Mouse (Mus musculus): ENCODE data around the gene Nrxn1.
"Not testable (repeated sequence)": the region's sequence is repeated elsewhere in the genome, so short reads cannot be mapped to it uniquely, and the experiment has no call there.

Gene Nrxn1

DNA sequence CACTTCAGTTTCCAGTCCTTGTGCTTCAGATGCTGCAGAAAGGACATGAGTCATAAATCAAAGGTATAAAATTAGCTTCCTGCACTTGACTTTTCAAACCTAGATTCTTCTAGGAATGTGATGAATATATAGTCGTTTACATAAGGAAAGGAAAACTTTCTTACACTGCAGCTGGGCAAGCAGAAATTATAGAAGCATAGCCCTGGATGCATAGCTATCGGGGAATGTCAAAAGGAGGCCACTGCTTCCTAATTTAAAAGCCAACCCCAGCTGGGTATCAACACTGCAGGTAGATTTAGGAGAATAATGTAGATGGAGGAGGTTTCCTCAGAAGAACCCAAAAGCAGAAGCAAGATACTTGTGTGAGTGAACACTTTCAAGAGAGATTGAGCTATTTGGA lies 523.0 kb downstream of the Nrxn1 start:
- DNase-seq = no peak

DNA sequence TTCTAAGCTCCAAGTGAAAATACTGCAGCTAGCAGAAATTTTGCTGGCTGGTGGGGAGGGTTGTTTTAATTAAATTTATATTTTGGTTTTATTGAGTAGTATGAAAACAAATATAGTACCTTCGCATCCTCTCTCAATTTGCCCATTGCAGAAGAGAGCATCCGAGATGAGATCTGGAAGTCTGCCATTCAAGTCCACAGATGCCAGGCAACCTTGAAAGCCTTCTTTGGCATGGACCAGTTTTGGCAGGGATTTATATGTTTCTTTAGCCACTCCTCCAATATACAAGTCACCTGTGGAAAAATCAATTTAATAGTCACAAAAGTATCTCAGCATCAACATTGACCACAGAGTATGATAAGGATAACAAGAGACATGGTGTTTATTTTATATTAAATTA lies 527.7 kb downstream of the Nrxn1 start:
- peak; percentile 60 to 73 for DNase-seq

GRCm38 (mm10) chr17:90556376-90556775 lies 536.5 kb downstream of the Nrxn1 start:
- peak; percentile 62 to 69 for DNase-seq

GRCm38 (mm10) chr17:90550415-90550814 lies 542.5 kb downstream of the Nrxn1 start:
- peak in 1 of 2 experiments; percentile 17 for DNase-seq

- no peak for DNase-seq
Measured at GRCm38 (mm10) chr17:90546806-90547205, 546.1 kb downstream of the Nrxn1 start.

DNA sequence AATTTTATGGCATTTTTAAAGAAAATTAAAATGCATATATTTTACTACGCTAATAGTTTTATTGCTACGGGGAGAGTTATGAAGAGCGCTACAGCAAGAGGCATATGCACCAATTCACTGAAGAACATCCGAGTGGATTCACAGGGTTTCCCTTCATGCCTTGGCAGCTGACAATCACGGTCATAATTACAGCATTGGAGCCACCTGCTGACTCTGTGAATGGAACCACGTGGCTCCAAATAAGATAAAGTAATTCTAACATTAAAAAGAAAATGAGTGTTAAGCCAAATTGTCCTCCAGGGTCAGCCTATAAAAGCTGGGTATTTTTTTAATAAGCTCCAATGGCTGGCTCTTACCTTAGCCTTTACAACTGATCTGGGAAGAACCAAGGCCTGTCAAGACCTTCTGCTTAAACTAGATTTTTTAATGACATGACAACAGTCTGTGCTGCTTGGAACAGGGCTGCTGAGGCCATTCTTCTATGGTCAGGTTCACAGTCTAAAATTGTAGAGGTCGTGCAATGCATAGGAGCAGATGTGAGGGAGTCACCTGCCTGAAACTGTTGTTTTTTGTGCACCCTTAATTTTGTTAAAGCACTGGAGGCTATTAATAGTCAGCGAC lies 548.1 kb downstream of the Nrxn1 start:
- no peak for DNase-seq

- DNase-seq = no peak
Measured at GRCm38 (mm10) chr17:90543986-90544638, 548.8 kb downstream of the Nrxn1 start.

DNA sequence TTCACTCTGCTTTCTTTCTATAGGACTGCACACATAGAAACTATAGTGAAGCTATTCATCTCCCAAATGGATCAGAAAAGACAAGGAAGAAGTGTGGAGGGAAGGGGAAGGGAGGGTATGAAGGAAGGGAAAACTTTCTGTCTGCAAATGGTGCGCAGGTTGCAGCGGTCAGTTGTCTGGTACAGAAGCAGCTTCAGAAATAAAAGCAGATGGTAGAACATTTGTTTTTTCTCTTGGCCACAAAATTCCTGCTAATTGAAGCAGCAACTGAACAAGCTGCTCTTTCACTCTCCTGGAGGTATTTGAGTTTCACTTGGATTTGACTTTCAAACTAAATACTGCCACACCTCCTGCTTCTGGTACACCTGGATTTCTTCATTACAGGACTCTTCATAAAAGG lies 561.4 kb downstream of the Nrxn1 start:
- DNase-seq = peak; percentile 35 to 38

DNA sequence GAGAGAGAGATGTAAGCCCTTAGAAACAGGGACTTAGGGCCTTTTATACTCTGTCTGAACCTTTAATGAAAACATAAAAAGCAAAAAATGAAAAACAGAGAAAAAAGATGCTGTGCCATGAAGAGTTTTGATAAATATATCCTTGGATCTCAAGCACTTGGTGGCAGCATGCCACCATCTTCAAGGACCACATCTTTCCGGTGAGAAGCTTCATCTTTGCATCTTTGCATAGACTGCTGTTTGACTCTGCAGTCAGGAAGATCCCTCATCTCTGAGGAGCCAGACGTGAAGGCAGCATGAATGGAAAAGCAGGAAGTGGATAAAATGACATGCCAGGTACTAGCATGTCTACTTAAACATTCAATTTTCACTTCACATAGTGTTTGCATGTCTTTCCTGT lies 586.8 kb downstream of the Nrxn1 start:
- no peak for DNase-seq

- not testable (repeated sequence) for DNase-seq
Measured at GRCm38 (mm10) chr17:90503999-90504398, 588.9 kb downstream of the Nrxn1 start.

GRCm38 (mm10) chr17:90501023-90501675 lies 591.7 kb downstream of the Nrxn1 start:
- DNase-seq = peak; percentile 72 to 89

- no peak for DNase-seq
Measured at GRCm38 (mm10) chr17:90479531-90480250, 613.2 kb downstream of the Nrxn1 start.

DNA sequence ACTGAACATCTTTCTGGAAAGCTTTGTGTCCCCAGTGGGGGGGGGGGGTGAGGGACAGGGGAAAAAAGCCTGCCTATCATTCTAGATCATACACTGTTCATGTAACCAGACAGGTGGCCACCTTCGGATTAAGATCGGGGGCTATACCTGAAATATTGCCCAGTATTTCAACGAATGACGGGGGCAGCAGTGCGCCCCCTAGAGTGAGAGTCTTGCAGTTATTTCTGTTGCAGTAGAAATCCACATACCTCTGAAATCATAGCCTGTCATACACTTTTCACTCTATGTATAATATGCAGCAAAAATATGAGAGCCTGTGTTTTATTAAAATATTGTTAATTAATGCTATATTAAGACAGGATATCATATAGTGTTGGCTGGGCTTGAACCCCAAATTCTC lies 636.1 kb downstream of the Nrxn1 start:
- no peak for DNase-seq

DNA sequence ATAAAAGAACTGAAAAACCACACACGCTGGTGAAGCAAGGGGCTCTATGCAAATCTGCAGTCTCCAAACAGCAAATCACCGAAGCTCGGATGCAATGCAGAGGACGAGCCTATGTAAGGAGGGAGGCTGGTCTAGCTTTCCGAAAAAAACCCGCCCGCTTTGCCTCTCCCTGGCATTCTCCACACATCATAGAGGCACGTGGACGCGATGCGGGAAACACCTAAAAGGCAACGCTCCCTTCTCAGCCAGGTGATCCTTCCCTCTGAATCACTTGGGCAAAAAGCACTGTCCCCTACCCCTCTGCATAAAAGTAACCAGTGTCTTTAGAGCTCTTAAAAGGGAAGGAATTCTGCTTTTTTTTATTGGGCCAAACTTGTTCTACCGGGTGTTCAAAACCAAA lies 637.0 kb downstream of the Nrxn1 start:
- peak; percentile 68 to 72 for DNase-seq

DNA sequence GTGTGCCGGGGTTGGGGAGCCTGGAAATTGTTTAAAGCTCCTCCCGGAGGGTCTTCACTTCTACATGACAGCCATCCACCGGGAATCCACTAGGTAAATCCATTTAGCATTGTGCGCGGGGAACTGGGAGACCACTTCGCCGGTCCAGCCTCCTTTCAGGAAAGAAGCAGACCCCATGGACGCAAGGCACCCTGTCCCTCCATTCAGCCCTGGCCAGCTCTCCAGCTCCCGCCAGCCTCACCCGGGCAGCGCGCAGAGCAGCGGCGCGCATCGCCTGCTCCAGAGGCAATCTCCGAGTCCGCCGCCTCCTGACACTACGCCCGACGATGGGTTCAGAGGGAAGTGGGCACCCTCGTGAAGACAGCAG lies 637.5 kb downstream of the Nrxn1 start:
- DNase-seq = peak; percentile 56 to 57

DNA sequence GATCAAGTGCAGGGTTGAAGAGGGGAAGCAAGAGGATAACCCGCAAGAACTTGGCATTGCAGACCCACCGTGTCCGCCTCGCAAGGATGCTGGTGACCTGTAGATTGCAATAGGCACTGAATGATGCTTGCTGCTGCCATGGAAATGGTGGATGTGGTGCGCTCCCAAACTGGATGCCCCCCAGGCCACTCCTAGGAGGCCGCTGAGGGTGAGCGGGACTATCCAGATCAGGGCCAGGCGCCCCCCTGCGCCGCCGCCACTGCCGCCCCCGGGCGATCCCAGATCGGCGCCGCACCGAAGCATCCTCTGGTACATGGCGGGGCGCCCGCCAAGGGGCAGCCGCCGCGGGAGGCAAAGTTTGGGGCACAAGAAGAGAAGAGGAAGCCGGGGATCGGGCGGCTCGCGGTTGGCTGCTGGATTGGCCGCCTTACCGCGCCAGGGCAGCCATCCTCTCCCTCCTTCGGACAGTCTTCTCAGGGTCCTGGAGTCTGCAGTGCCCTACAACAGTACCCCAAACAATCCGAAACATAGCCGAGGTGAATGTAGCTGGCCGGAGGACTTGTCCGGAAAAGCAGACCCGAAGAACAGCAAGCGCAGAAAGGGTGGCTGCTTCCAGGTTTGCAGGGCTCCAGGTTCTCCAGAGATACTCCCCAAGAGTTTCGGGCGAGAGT lies 638.0 kb downstream of the Nrxn1 start:
- peak; percentile 59 to 60 for DNase-seq

- DNase-seq = peak; percentile 80 to 84
Measured at GRCm38 (mm10) chr17:90454356-90454737, 638.5 kb downstream of the Nrxn1 start.

DNA sequence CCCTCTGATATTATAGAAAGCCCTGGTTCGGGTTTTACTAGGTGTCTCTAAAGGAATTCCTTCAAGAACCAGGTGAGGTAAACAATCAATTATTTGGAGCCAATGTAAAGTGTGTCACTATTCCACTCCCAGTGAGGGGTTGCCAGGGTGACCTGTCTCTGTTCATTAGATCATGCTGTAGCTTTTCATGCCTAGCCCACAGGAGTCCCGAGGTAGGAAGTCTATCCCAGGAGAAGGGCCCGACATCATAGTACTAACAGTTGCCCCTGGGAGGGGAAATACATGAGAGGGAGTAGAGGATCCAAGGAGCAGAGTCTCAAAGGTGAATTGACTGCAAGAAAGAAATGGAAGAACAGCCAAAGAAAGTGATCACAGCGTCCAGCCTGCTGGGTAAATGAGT lies 639.6 kb downstream of the Nrxn1 start:
- DNase-seq = peak in 1 of 2 experiments; percentile 36

DNA sequence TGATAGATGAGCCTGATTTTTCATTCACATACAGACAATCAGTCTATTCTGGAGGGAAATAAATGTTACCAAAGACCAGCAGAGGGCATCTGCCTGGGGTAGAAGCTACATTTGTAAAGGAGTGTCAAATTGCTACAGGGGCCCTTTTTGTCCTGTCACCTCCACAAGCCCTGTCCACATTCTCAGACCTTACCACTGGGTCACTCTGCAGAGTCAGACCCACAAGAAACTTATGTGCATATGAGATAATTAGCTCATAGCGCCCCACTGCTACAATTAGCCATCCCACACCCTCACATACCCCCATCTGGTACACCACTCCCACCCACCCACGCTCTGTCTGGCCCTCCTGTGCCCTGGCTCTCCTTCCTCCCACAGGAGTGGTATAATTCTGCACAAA lies 640.1 kb downstream of the Nrxn1 start:
- DNase-seq = peak in 1 of 2 experiments; percentile 54

- DNase-seq = no peak
Measured at GRCm38 (mm10) chr17:90451384-90451783, 641.5 kb downstream of the Nrxn1 start.

DNA sequence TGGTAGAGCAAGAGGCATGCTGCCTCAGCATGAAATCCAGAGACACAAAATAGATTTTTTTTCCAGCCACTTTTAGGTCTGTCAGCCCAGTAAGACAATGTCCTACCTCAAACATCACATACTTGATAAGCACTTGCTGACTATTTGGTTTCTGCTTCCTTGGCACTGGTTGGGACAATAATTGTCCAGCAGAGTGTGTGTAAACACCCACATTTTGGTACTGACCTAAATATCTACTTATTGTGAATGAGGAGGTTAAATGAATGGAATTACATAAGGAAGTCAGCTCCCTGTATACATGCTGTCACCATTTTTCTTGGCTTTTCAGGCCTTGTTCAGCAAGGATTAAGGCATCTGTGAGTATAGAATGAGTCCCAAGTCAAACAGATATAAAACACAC lies 649.8 kb downstream of the Nrxn1 start:
- DNase-seq = no peak

- peak; percentile 36 to 64 for DNase-seq
Measured at GRCm38 (mm10) chr17:90435836-90436235, 657.0 kb downstream of the Nrxn1 start.

- no peak for DNase-seq
Measured at GRCm38 (mm10) chr17:90435371-90435770, 657.5 kb downstream of the Nrxn1 start.

Data from cerebellum, postnatal 36 days (tissue).